Mouse (Mus musculus) B cell, adult (primary cell): ENCODE results near the gene Cd163. TPM values are rescaled to one million over a fixed set of nuclear protein-coding genes. Genes with fewer than 3 reads are reported as not detected.

Experiments
- total RNA-seq: library from RNA; stranded (reverse); gene quantifications from 4 replicates; pipeline ENCODE4 v1.2.4, GENCODE M21; 2023; ENCODE audit not compliant: inconsistent age

Gene Cd163
- 2.3 to 4.2 TPM (median 3.8 TPM) in 4 replicates for total RNA-seq

DNA sequence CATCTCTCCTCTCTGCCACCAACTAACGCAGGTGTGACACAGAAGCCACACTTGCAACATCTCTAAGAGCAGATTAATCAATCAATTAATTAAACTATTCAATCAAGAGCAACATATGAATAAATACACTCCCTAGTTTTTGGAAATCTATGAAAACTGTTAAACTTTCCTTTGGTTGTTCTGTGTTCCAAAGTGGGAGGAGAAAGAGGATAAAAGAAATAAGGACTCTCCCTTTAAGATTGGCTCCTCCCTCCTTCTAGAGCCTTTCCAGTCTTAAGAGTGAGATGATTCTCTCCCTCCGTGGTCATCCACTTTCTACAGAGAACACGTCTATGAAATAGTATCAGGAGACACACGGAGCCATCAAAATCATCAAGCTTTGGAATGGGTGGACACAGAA, at the start of gene Cd163:
TSS of gene Cd163 (plus strand) at position 301 of the 400 bp plus-strand sequence.

Other genes with a start within 250 kb of the Cd163 start
- gene Vmn2r27, start 72.8 kb upstream of the Cd163 start, total RNA-seq, result not detected in 4 replicates
- 36.0 to 42.2 TPM (median 39.2 TPM) in 4 replicates for gene Pex5, start 110.4 kb downstream of the Cd163 start, total RNA-seq
- gene Clstn3, start 160.1 kb downstream of the Cd163 start, total RNA-seq, result 1.3 to 2.7 TPM (median 1.5 TPM) in 4 replicates
- gene C1rl, start 188.5 kb downstream of the Cd163 start, total RNA-seq, result not detected in 4 replicates
- 0.42 to 0.48 TPM (median 0.48 TPM) in 3 of 4 replicates, not detected in the other for gene C1ra, start 207.7 kb downstream of the Cd163 start, total RNA-seq
- gene C1s1, start 237.7 kb downstream of the Cd163 start, total RNA-seq, result 0.27 to 0.77 TPM (median 0.45 TPM) in 3 of 4 replicates, not detected in the other